Mouse (Mus musculus) cortical plate, adult 2 months (tissue): ENCODE measurements at regions not wholly inside any gene's neighbourhood (a gene's known extent, or its start where the extent isn't known, plus 50 kb on each side); places are given as distances from the start of the nearest gene placed in this dataset.

Experiments
- CTCF ChIP-seq: fragments of 200-500 bp; IDR thresholded peaks from 2 replicates; pipeline ENCODE4 v1.5.1; 2011; ENCODE audit warnings: mild to moderate bottlenecking, control low read depth, low read length; ENCODE audit not compliant: insufficient read depth; ENCODE audit errors: extremely low read depth
- POLR2A ChIP-seq: fragments of 200-500 bp; IDR thresholded peaks from 2 replicates; pipeline ENCODE4 v1.6.1; 2011; ENCODE audit warnings: mild to moderate bottlenecking, low read length, control low read depth; ENCODE audit not compliant: insufficient read depth; ENCODE audit errors: extremely low read depth

DNA sequence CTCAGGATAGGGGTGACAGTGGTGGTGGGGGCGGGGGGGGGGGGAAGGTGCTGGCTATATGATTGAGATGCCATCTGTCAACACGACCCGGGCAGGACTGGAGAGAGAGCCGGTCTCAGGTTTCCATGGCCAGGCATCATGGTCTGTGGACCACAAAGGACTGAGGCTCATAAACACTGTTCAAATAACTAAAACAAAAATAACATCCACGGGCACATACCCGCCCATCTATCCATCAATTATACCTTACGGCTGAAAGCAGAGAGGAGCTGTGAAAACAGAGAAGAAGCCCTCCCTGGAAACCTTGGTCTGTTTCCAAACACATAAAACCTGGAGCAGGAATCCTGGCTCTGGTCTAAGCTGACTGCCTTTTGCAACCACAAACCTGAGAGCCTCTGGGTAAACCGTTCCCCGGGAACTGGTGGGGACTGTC is 183.2 kb downstream of the Gm19410 start:
- TF ChIP-seq POLR2A (no peak), CTCF (no peak)
